Mouse (Mus musculus): ENCODE results near the gene Snta1. TPM values are rescaled to one million over a fixed set of nuclear protein-coding genes. Genes with fewer than 3 reads are reported as not detected.
"Not testable (repeated sequence)": the region's sequence is repeated elsewhere in the genome, so short reads cannot be mapped to it uniquely, and the experiment has no call there.

Gene Snta1
- polyA plus RNA-seq, 1 experiment from 2014 or later = 12.2 TPM

DNA sequence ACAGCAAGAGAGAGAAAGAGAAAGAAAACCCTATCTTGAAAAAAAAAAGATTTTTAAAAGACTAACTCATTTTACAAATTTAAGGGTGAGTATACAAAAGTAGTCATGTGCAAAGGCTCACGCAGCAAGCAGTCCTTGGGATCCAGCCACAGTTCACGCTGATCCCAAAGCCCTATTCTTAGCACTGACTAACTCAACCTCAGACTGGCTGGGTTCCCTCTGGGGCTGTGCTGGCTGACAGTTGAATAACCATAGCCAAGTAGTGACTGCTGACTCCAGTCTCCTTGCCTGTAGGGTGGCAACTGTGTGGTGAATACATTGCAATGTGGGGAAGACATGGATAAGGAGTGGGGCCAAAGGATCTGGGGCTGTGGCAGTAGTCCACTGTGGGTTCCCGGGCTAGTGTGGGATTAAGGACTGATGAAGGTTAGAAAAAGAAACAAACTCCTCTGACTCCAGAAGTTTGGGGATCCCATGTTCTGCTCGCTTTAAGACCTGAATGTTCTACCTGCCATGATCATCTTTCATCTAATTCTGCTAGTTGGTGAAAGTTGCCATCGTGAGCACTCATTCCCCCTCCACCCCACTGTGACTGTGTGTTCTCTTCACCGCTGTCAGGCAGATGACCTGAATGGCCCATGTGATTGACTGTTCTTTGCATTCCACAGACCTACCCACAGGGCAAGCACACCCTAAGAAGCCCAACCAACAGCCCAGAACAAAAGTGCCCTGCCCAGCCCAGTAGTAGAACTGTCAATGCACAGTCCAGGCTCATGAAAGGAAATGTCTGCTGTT is 32.9 kb downstream of the Snta1 start:
- Histone ChIP-seq H3K27me3 (ENCODE audit: insufficient read depth, low read length) (no peaks in the 10 kb centered on the region), H3K4me1 (ENCODE audit: insufficient read depth, low read length) (peaks cover 4% of the 10 kb centered on the region), H3K9ac (replicated peaks; ENCODE audit: low read length) (no peak overlapping the region), H3K27ac (ENCODE audit: low read length) (no peak overlapping the region), H3K9me3 (ENCODE audit: low read length) (no peaks in the 10 kb centered on the region), H3K4me2 (replicated peaks; ENCODE audit: low read depth, low read length) (no peak overlapping the region), H3K36me3 (ENCODE audit: insufficient read depth, low read length) (no peaks in the 10 kb centered on the region), H3K4me3 (ENCODE audit: low read length) (no peak overlapping the region)
- 79% methylated on average over 6 of the region's 6 CpGs for WGBS
- no peak for ATAC-seq (ENCODE audit: low FRiP score, low TSS enrichment)

GRCm38 (mm10) chr2:154373961-154374632 is 33.8 kb downstream of the Snta1 start:
- no peak overlapping the region for H3K4me2 ChIP-seq (replicated peaks; ENCODE audit: low read depth, low read length)
- no peak overlapping the region for H3K27ac ChIP-seq (ENCODE audit: low read length)
- H3K36me3 ChIP-seq (ENCODE audit: insufficient read depth, low read length) = peaks cover 4% of the 10 kb centered on the region; the same call in 1 of the 2 replicates
- no peak for ATAC-seq (ENCODE audit: low FRiP score, low TSS enrichment)
- 56% methylated on average over 6 of the region's 6 CpGs for WGBS
- no peak overlapping the region for H3K4me3 ChIP-seq (ENCODE audit: low read length)
- no peaks in the 10 kb centered on the region for H3K9me3 ChIP-seq (ENCODE audit: low read length)
- H3K9ac ChIP-seq (replicated peaks; ENCODE audit: low read length) = no peak overlapping the region
- H3K4me1 ChIP-seq (ENCODE audit: insufficient read depth, low read length) = peaks cover 4% of the 10 kb centered on the region
- no peaks in the 10 kb centered on the region for H3K27me3 ChIP-seq (ENCODE audit: insufficient read depth, low read length)

- peak; percentile 44 for ATAC-seq (ENCODE audit: low FRiP score, low TSS enrichment)
- WGBS = 11% methylated on average over 9 of the region's 9 CpGs
Observed at GRCm38 (mm10) chr2:154372842-154373500, 34.9 kb downstream of the Snta1 start, which contains the start of gene Cdk5rap1. Gene Cdk5rap1, minus strand, starts transcription at chr2:154373010.

GRCm38 (mm10) chr2:154372151-154372829 is 35.6 kb downstream of the Snta1 start:
- Histone ChIP-seq H3K27me3 (ENCODE audit: insufficient read depth, low read length) (no peaks in the 10 kb centered on the region), H3K9ac (replicated peaks; ENCODE audit: low read length) (peak overlapping the region; percentile 95), H3K4me2 (replicated peaks; ENCODE audit: low read depth, low read length) (peak overlapping the region; percentile 52), H3K4me1 (ENCODE audit: insufficient read depth, low read length) (peaks cover 4% of the 10 kb centered on the region), H3K4me3 (ENCODE audit: low read length) (peak overlapping the region; percentile 86), H3K27ac (ENCODE audit: low read length) (peak overlapping the region; percentile 97), H3K9me3 (ENCODE audit: low read length) (no peaks in the 10 kb centered on the region), H3K36me3 (ENCODE audit: insufficient read depth, low read length) (peaks cover 9% of the 10 kb centered on the region)
- peak; percentile 92 for ATAC-seq (ENCODE audit: low FRiP score, low TSS enrichment)
- WGBS = under 1% methylated on average over 42 of the region's 42 CpGs

More at GRCm38 (mm10) chr2:154372842-154373500, 34.9 kb downstream of the Snta1 start, which contains the start of gene Cdk5rap1:
- H3K9me3 ChIP-seq (ENCODE audit: low read length) = no peaks in the 10 kb centered on the region
- peak within 1 kb of the TSS; percentile 95 for H3K9ac ChIP-seq (replicated peaks; ENCODE audit: low read length)
- H3K27me3 ChIP-seq (ENCODE audit: insufficient read depth, low read length) = no peaks in the 10 kb centered on the region
- peak within 1 kb of the TSS; percentile 97 for H3K27ac ChIP-seq (ENCODE audit: low read length)
- peaks cover 4% of the 10 kb centered on the region for H3K36me3 ChIP-seq (ENCODE audit: insufficient read depth, low read length)
- H3K4me1 ChIP-seq (ENCODE audit: insufficient read depth, low read length) = peaks cover 4% of the 10 kb centered on the region
- H3K4me3 ChIP-seq (ENCODE audit: low read length) = peak within 1 kb of the TSS; percentile 86
- H3K4me2 ChIP-seq (replicated peaks; ENCODE audit: low read depth, low read length) = peak within 1 kb of the TSS; percentile 52

DNA sequence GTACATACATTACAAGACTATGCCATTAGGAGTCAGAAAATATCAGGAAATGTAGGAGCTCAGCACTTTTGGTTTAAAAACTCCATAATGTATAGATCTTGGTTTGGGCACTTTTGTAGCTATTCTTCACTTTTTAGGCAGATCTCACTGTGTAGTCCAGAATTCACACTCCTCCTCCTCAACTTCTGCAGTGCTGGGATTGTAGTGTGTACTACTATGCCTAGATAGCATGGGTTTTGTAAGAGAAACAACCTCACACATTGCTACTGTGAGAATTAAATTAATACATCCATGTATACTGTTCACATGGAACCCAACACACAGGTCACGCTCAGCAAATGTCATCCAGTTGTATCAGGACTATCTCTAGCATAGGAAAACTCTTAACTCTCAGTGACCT is 40.4 kb downstream of the Snta1 start:
- Histone ChIP-seq H3K27ac (ENCODE audit: low read length) (no peak overlapping the region), H3K27me3 (ENCODE audit: insufficient read depth, low read length) (no peaks in the 10 kb centered on the region), H3K9ac (replicated peaks; ENCODE audit: low read length) (no peak overlapping the region), H3K4me1 (ENCODE audit: insufficient read depth, low read length) (no peaks in the 10 kb centered on the region), H3K9me3 (ENCODE audit: low read length) (no peaks in the 10 kb centered on the region), H3K4me2 (replicated peaks; ENCODE audit: low read depth, low read length) (no peak overlapping the region), H3K36me3 (ENCODE audit: insufficient read depth, low read length) (peaks cover 37% of the 10 kb centered on the region), H3K4me3 (ENCODE audit: low read length) (no peak overlapping the region)
- ATAC-seq (ENCODE audit: low FRiP score, low TSS enrichment) = no peak
- WGBS = 97% methylated on average over 1 of the region's 1 CpGs

- ATAC-seq (ENCODE audit: low FRiP score, low TSS enrichment) = peak; percentile 63; the same call in 1 of the 2 replicates
- not testable (repeated sequence) for H3K4me1 ChIP-seq (ENCODE audit: insufficient read depth, low read length); H3K9me3 ChIP-seq (ENCODE audit: low read length); H3K27me3 ChIP-seq (ENCODE audit: insufficient read depth, low read length)
- Histone ChIP-seq H3K9ac (replicated peaks; ENCODE audit: low read length) (peak overlapping the region; percentile 58; the same call in 1 of the 2 replicates), H3K27ac (ENCODE audit: low read length) (peak overlapping the region; percentile 64), H3K4me3 (ENCODE audit: low read length) (peak overlapping the region; percentile 44), H3K4me2 (replicated peaks; ENCODE audit: low read depth, low read length) (peak overlapping the region; percentile 40; the same call in 1 of the 2 replicates), H3K36me3 (ENCODE audit: insufficient read depth, low read length) (peaks cover 26% of the 10 kb centered on the region; the same call in 1 of the 2 replicates)
- WGBS = 66% methylated on average over 14 of the region's 19 CpGs
Observed at GRCm38 (mm10) chr2:154354000-154354425, 53.9 kb downstream of the Snta1 start.

- Histone ChIP-seq H3K4me1 (ENCODE audit: insufficient read depth, low read length) (no peaks in the 10 kb centered on the region), H3K27ac (ENCODE audit: low read length) (no peak overlapping the region), H3K9me3 (ENCODE audit: low read length) (no peaks in the 10 kb centered on the region), H3K36me3 (ENCODE audit: insufficient read depth, low read length) (peaks cover 36% of the 10 kb centered on the region), H3K9ac (replicated peaks; ENCODE audit: low read length) (no peak overlapping the region), H3K4me3 (ENCODE audit: low read length) (no peak overlapping the region), H3K27me3 (ENCODE audit: insufficient read depth, low read length) (no peaks in the 10 kb centered on the region), H3K4me2 (replicated peaks; ENCODE audit: low read depth, low read length) (no peak overlapping the region)
- no peak for ATAC-seq (ENCODE audit: low FRiP score, low TSS enrichment)
- WGBS = 91% methylated on average over 3 of the region's 3 CpGs
Observed at GRCm38 (mm10) chr2:154348152-154348551, 59.7 kb downstream of the Snta1 start.

DNA sequence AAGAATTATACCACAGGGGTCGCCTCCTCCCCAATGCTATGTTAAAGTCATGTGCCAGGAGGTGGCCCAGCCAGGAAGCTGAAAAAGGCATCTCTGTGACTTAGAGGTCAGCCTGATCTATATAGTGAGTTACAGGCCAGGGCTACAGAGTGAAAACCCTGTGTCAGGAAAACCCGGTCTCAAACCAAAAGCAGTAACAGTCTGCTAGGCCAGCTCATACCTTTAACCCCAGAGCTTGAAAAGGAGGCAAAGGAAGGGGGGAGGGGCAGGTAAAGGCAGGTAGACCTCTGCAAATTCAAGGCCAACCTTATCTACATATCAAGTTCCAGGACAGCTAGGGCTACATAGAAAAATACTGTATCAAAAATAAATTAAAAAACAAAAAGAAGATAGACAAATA is 68.5 kb downstream of the Snta1 start:
- H3K36me3 ChIP-seq (ENCODE audit: insufficient read depth, low read length) = peaks cover 12% of the 10 kb centered on the region
- no peak overlapping the region for H3K4me3 ChIP-seq (ENCODE audit: low read length)
- H3K27me3 ChIP-seq (ENCODE audit: insufficient read depth, low read length) = no peaks in the 10 kb centered on the region
- no peaks in the 10 kb centered on the region for H3K9me3 ChIP-seq (ENCODE audit: low read length)
- H3K9ac ChIP-seq (replicated peaks; ENCODE audit: low read length) = no peak overlapping the region
- ATAC-seq (ENCODE audit: low FRiP score, low TSS enrichment) = no peak
- H3K27ac ChIP-seq (ENCODE audit: low read length) = no peak overlapping the region
- WGBS = 26% methylated on average over 2 of the region's 2 CpGs
- H3K4me2 ChIP-seq (replicated peaks; ENCODE audit: low read depth, low read length) = no peak overlapping the region
- H3K4me1 ChIP-seq (ENCODE audit: insufficient read depth, low read length) = no peaks in the 10 kb centered on the region

DNA sequence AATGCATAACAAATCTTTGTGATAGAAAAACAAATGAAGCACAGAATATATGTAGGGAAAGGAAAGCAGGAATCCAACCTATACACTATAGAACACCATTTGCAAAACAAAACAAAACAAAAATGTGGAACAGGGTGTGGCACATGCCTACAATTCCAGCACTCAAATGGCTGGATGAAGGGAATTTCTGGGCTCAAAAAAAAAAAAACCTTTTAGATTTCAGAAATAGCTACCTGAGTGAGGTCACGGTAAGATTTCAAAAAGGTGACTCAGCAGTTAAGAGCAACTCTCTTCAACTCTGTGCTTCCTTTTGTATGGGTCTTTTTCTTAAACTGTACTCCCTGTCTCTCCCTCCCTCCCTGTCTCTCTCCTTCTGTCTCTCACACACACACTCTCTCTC is 69.7 kb downstream of the Snta1 start:
- H3K9me3 ChIP-seq (ENCODE audit: low read length) = no peaks in the 10 kb centered on the region
- ATAC-seq (ENCODE audit: low FRiP score, low TSS enrichment) = no peak

More for the DNA sequence above, 69.7 kb downstream of the Snta1 start:
- Histone ChIP-seq H3K4me2 (replicated peaks; ENCODE audit: low read depth, low read length) (no peak overlapping the region), H3K36me3 (ENCODE audit: insufficient read depth, low read length) (peaks cover 12% of the 10 kb centered on the region), H3K4me1 (ENCODE audit: insufficient read depth, low read length) (no peaks in the 10 kb centered on the region), H3K4me3 (ENCODE audit: low read length) (no peak overlapping the region), H3K9ac (replicated peaks; ENCODE audit: low read length) (no peak overlapping the region), H3K27ac (ENCODE audit: low read length) (no peak overlapping the region), H3K27me3 (ENCODE audit: insufficient read depth, low read length) (no peaks in the 10 kb centered on the region)
- WGBS = 74% methylated on average over 1 of the region's 1 CpGs

All from kidney, embryonic 16.5 days (tissue).